Mouse (Mus musculus): ENCODE data around the gene Bbc3.

GRCm38 (mm10) chr7:16286026-16286961, 21.9 kb upstream of the Bbc3 start, which contains the start of gene Ccdc9:
- TF ChIP-seq EP300 (IDR thresholded peaks at IDR 0.05; ENCODE audit: low read depth) (0 out of 2 replicates have a peak, but pooled peaks have one; percentile 43), CTCF (IDR thresholded peaks at IDR 0.05; ENCODE audit: low read depth) (no peak)

Data from heart, postnatal 0 days (tissue).